ENCODE assay signal across 11 mouse cellular contexts in genomic region chr4:48680214-48680613, GRCm38 (mm10). TPM values are rescaled to one million over a fixed set of nuclear protein-coding genes. Genes with fewer than 3 reads are reported as not detected.
DNase-seq lines count a peak whose midpoint lies in the region; ATAC-seq and TF ChIP-seq lines count a peak whose summit lies in the region.
"Had no signal": no experiment of that assay in that cellular context is flagged by ENCODE, and none has a peak within 500 bp of the region (broad histone marks: within the 10 kb centered on the region; RNA-seq: fewer than 3 reads in every experiment).

No protein-coding gene starts in this region.

- H3K9ac ChIP-seq in kidney, embryonic 14.5 days (ENCODE audit: low read depth, low read length): no peak overlapping the region
- no peak overlapping the region for H3K9ac ChIP-seq in intestine, postnatal 0 days (ENCODE audit: low read depth, low read length)
- H3K9ac ChIP-seq in neural tube, embryonic 15.5 days (replicated peaks): no peak overlapping the region
- H3K9ac ChIP-seq: kidney, embryonic 15.5 days had no signal

- intact Hi-C loops in gastrocnemius, postnatal 36 days (cut with DNase I): no loop called here

- 65% methylated on average over 7 of the region's 7 CpGs for WGBS in kidney, embryonic 14.5 days
- WGBS in kidney, adult 2 months: 73% methylated on average over 7 of the region's 7 CpGs
- 30% methylated on average over 7 of the region's 7 CpGs for WGBS in intestine, postnatal 0 days
- 68% methylated on average over 7 of the region's 7 CpGs for WGBS in neural tube, embryonic 15.5 days

- no peak overlapping the region for H3K4me3 ChIP-seq in kidney, embryonic 14.5 days (ENCODE audit: low read length)
- no peak overlapping the region for H3K4me3 ChIP-seq in kidney, adult 2 months (ENCODE audit: insufficient read depth, low read depth, low read length)
- H3K4me3 ChIP-seq in intestine, postnatal 0 days (ENCODE audit: low read depth, low read length): 0 out of 2 replicates have a peak overlapping the region, but pooled peaks have one; percentile 11
- H3K4me3 ChIP-seq in neural tube, embryonic 15.5 days (replicated peaks): no peak overlapping the region
- H3K4me3 ChIP-seq: kidney, embryonic 15.5 days had no signal

- H3K4me1 ChIP-seq in kidney, embryonic 14.5 days (ENCODE audit: control insufficient read depth, insufficient read depth, low read length): no peaks in the 10 kb centered on the region
- H3K4me1 ChIP-seq in kidney, adult 2 months (ENCODE audit: control insufficient read depth, insufficient read depth, low read length): no peaks in the 10 kb centered on the region
- H3K4me1 ChIP-seq in intestine, postnatal 0 days (replicated peaks; ENCODE audit: control insufficient read depth, insufficient read depth, low read length): no peaks in the 10 kb centered on the region
- peaks cover 4% of the 10 kb centered on the region; the same call in 1 of the 2 replicates for H3K4me1 ChIP-seq in neural tube, embryonic 15.5 days

- no peak for TF ChIP-seq CTCF in kidney, adult 2 months (conservative IDR thresholded peaks at IDR 0.05; ENCODE audit: insufficient read depth, insufficient read length, low read depth, low read length)
- TF ChIP-seq CTCF in intestine, postnatal 0 days (IDR thresholded peaks at IDR 0.05; ENCODE audit: low read depth): no peak

- no peak overlapping the region for H3K4me2 ChIP-seq in kidney, embryonic 14.5 days (replicated peaks; ENCODE audit: low read depth, low read length)
- H3K4me2 ChIP-seq in intestine, postnatal 0 days (replicated peaks; ENCODE audit: low read depth): peak overlapping the region; percentile 58
- no peak overlapping the region for H3K4me2 ChIP-seq in neural tube, embryonic 15.5 days

- ATAC-seq in kidney, embryonic 14.5 days (ENCODE audit: low FRiP score, low TSS enrichment): peak; percentile 16; the same call in 1 of the 2 replicates
- peak; percentile 78 for ATAC-seq in intestine, postnatal 0 days
- ATAC-seq in neural tube, embryonic 15.5 days (ENCODE audit: low FRiP score): no peak

- no peaks in the 10 kb centered on the region for H3K9me3 ChIP-seq in kidney, embryonic 14.5 days (ENCODE audit: control insufficient read depth, low read length)
- no peaks in the 10 kb centered on the region for H3K9me3 ChIP-seq in intestine, postnatal 0 days (ENCODE audit: control insufficient read depth)
- no peaks in the 10 kb centered on the region for H3K9me3 ChIP-seq in neural tube, embryonic 15.5 days (replicated peaks)
- H3K9me3 ChIP-seq: kidney, embryonic 15.5 days had no signal

- DNase-seq in kidney, adult 2 months: no peak
- DNase-seq in urinary bladder, postnatal 36 days (ENCODE audit: low spot score in 2 of 2): peak; percentile 8 to 12
- DNase-seq in urinary bladder, postnatal 14 days (ENCODE audit: low spot score): no peak
- no peak for DNase-seq in gastrocnemius, postnatal 36 days

- H3K36me3 ChIP-seq in kidney, embryonic 14.5 days (ENCODE audit: control insufficient read depth, insufficient read depth, low read length): no peaks in the 10 kb centered on the region; the same call in 1 of the 2 replicates
- H3K36me3 ChIP-seq in kidney, adult 2 months (ENCODE audit: control insufficient read depth, insufficient read depth, low read length): no peaks in the 10 kb centered on the region
- no peaks in the 10 kb centered on the region for H3K36me3 ChIP-seq in intestine, postnatal 0 days (ENCODE audit: control insufficient read depth, insufficient read depth)
- 0 out of 2 replicates have a peak, but pooled peaks cover 3% of the 10 kb centered on the region for H3K36me3 ChIP-seq in neural tube, embryonic 15.5 days
- H3K36me3 ChIP-seq: kidney, embryonic 15.5 days had no signal

- TF ChIP-seq POLR2A in kidney, adult 2 months (IDR thresholded peaks at IDR 0.05; ENCODE audit: low read depth, low read length): no peak

- no peak overlapping the region for H3K27ac ChIP-seq in kidney, embryonic 14.5 days (ENCODE audit: low read depth, low read length)
- H3K27ac ChIP-seq in kidney, adult 2 months (ENCODE audit: insufficient read depth, low read depth, low read length): no peak overlapping the region
- H3K27ac ChIP-seq in intestine, postnatal 0 days (ENCODE audit: low read depth, low read length): no peak overlapping the region
- H3K27ac ChIP-seq in neural tube, embryonic 15.5 days (replicated peaks): no peak overlapping the region
- H3K27ac ChIP-seq: kidney, embryonic 15.5 days; macrophage had no signal

- H3K27me3 ChIP-seq in kidney, embryonic 14.5 days (ENCODE audit: control insufficient read depth, insufficient read depth, low read length): no peaks in the 10 kb centered on the region
- no peaks in the 10 kb centered on the region for H3K27me3 ChIP-seq in kidney, adult 2 months (replicated peaks; ENCODE audit: control insufficient read depth, insufficient read depth, low read length)
- H3K27me3 ChIP-seq in intestine, postnatal 0 days (replicated peaks; ENCODE audit: control insufficient read depth, insufficient read depth, low read length): no peaks in the 10 kb centered on the region
- no peaks in the 10 kb centered on the region for H3K27me3 ChIP-seq in neural tube, embryonic 15.5 days (replicated peaks)
- H3K27me3 ChIP-seq: kidney, embryonic 15.5 days had no signal

RNA-seq across cellular contexts. Expression of gene Cavin4, which starts 16.9 kb away (rescaled TPM):
- polyA plus RNA-seq in kidney, embryonic 14.5 days (2014; fragmentation: Nextera tagmentation; extraction: Ambion mirVana): 0.60 and 1.2 TPM in 2 replicates
- 0.38 TPM in 1 of 2 replicates, not detected in the other for polyA plus RNA-seq in kidney, adult 2 months (2012; rRNA removed)
- 0.05 and 0.09 TPM in 2 replicates for polyA plus RNA-seq in intestine, postnatal 0 days (2015; fragmentation: Nextera tagmentation; extraction: Ambion mirVana)
- total RNA-seq in gastrocnemius, postnatal 36 days (2021): 100 to 1,000 TPM in 1 of 2 experiments, 10 to 100 TPM in 1; 96.1 to 134 TPM
- polyA plus RNA-seq in neural tube, embryonic 15.5 days (2015; fragmentation: Nextera tagmentation; extraction: Ambion mirVana): 1.3 and 2.3 TPM in 2 replicates
- total RNA-seq: monocyte, adult 5-6 weeks had no signal
- polyA plus RNA-seq: activated CD4-positive, CD25-positive, alpha-beta regulatory T cell, adult 4 months; macrophage had no signal

Comparison
In these comparisons a context has a peak if more than half of its experiments do, and no peak if none do; other contexts are left out.
1. DNase-seq: peak in urinary bladder, postnatal 36 days (2 of 2); none in kidney, adult 2 months (single experiment), urinary bladder, postnatal 14 days (single experiment) and gastrocnemius, postnatal 36 days (0 of 2).